Comparison of ENCODE assay signal across 8 mouse cellular contexts in genomic region chr3:121815549-121816235, GRCm38 (mm10). TPM values are rescaled to one million over a fixed set of nuclear protein-coding genes. Genes with fewer than 3 reads are reported as not detected.
DNase-seq lines count a peak whose midpoint lies in the region; ATAC-seq and TF ChIP-seq lines count a peak whose summit lies in the region.

No protein-coding gene starts in this region.

- H3K27me3 ChIP-seq in kidney, adult 2 months (replicated peaks; ENCODE audit: control insufficient read depth, insufficient read depth, low read length): no peaks in the 10 kb centered on the region
- no peaks in the 10 kb centered on the region for H3K27me3 ChIP-seq in heart, embryonic 16.5 days (ENCODE audit: control insufficient read depth, insufficient read depth, low read length)

- no peaks in the 10 kb centered on the region for H3K9me3 ChIP-seq in heart, embryonic 16.5 days (replicated peaks; ENCODE audit: control insufficient read depth, low read length)

- H3K27ac ChIP-seq in kidney, adult 2 months (ENCODE audit: insufficient read depth, low read depth, low read length): peak overlapping the region; percentile 98
- H3K27ac ChIP-seq in heart, embryonic 16.5 days (ENCODE audit: low read length): peak overlapping the region; percentile 97

- WGBS in kidney, adult 2 months: 14% methylated on average over 16 of the region's 16 CpGs
- WGBS in heart, embryonic 16.5 days: 15% methylated on average over 16 of the region's 16 CpGs

- TF ChIP-seq POLR2A in kidney, adult 2 months (IDR thresholded peaks at IDR 0.05; ENCODE audit: low read depth, low read length): no peak

- TF ChIP-seq CTCF in kidney, adult 2 months (conservative IDR thresholded peaks at IDR 0.05; ENCODE audit: insufficient read depth, insufficient read length, low read depth, low read length): no peak

- ATAC-seq in heart, embryonic 16.5 days (replicated peaks; ENCODE audit: extremely low read depth, insufficient read depth, low FRiP score): no peak; the same call in 1 of the 2 replicates
- peak; percentile 55 for ATAC-seq in megakaryocyte progenitor cell, adult 5-6 weeks (replicated peaks; ENCODE audit: poor library complexity)

- H3K9ac ChIP-seq in heart, embryonic 16.5 days (ENCODE audit: low read length): peak overlapping the region; percentile 96

- H3K4me1 ChIP-seq in kidney, adult 2 months (ENCODE audit: control insufficient read depth, insufficient read depth, low read length): peaks cover 12% of the 10 kb centered on the region; the same call in 1 of the 2 replicates
- peaks cover 9% of the 10 kb centered on the region for H3K4me1 ChIP-seq in heart, embryonic 16.5 days (ENCODE audit: control insufficient read depth, insufficient read depth, low read length)

- no peak for DNase-seq in kidney, adult 2 months
- DNase-seq in kidney, postnatal 10 days: no peak
- peak; percentile 67 for DNase-seq in Muller cell, postnatal 12 days (ENCODE audit: inconsistent ontology term)
- DNase-seq in frontal cortex, postnatal 14 days (ENCODE audit: low spot score in 2 of 2): no peak
- DNase-seq in cerebellum, adult 8-10 months: no peak
- DNase-seq in layer of hippocampus, postnatal 10 days (ENCODE audit: low spot score in 2 of 2): no peak

- peak overlapping the region; percentile 74 for H3K4me2 ChIP-seq in heart, embryonic 16.5 days (ENCODE audit: low read depth, low read length)

- H3K4me3 ChIP-seq in kidney, adult 2 months (ENCODE audit: insufficient read depth, low read depth, low read length): peak overlapping the region; percentile 96
- H3K4me3 ChIP-seq in heart, embryonic 16.5 days (ENCODE audit: low read length): peak overlapping the region; percentile 91

- no peaks in the 10 kb centered on the region for H3K36me3 ChIP-seq in kidney, adult 2 months (ENCODE audit: control insufficient read depth, insufficient read depth, low read length)
- no peaks in the 10 kb centered on the region for H3K36me3 ChIP-seq in heart, embryonic 16.5 days (ENCODE audit: control insufficient read depth, insufficient read depth)

RNA-seq across cellular contexts. Expression of gene Abcd3, which starts 0.6 kb away (rescaled TPM):
- 25.5 and 48.2 TPM in 2 replicates for polyA plus RNA-seq in kidney, adult 2 months (2012; rRNA removed)
- 48.2 and 49.8 TPM in 2 replicates for polyA plus RNA-seq in heart, embryonic 16.5 days (2015; fragmentation: Nextera tagmentation; extraction: Ambion mirVana)
- total RNA-seq in megakaryocyte progenitor cell, adult 5-6 weeks (2015): 33.2 and 39.9 TPM in 2 replicates
- total RNA-seq in megakaryocyte progenitor cell, adult 5-6 weeks (2017): 41.3 and 43.7 TPM in 2 replicates
- total RNA-seq in layer of hippocampus, postnatal 10 days (2021): 10 to 100 TPM; 74.3 to 79.7 TPM
